Mouse (Mus musculus): ENCODE results near the gene Oosp3. TPM values are rescaled to one million over a fixed set of nuclear protein-coding genes. Genes with fewer than 3 reads are reported as not detected.

The Oosp3 gene
- polyA plus RNA-seq (2012; rRNA removed), result not detected in 2 replicates

DNA sequence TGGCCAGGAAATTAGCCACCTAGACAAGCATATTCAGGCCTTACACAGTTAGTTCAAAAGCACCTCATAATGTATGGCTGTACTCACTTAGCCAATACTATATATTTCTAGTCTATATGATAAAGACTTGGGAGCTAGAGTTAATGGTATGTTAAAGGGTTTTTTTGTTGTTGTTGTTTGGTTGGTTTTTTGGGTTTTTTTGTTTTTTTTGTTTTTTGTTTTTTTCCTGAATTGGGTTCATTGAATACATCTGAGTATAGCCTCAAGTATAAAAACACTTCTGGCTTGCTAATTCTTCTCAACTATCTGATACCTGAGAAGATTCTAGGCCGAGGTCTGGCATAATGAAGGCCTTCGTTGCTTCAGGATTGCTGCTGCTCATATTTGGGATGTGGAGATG is at the start of gene Oosp3:
Oosp3 (plus strand) TSS at position 301 of the 400 bp plus-strand sequence.

GRCm38 (mm10) chr19:11660459-11660858 is 36.4 kb upstream of the Oosp3 start, which contains the start of gene Oosp2:
Gene Oosp2, minus strand, starts transcription at chr19:11660559.

DNA sequence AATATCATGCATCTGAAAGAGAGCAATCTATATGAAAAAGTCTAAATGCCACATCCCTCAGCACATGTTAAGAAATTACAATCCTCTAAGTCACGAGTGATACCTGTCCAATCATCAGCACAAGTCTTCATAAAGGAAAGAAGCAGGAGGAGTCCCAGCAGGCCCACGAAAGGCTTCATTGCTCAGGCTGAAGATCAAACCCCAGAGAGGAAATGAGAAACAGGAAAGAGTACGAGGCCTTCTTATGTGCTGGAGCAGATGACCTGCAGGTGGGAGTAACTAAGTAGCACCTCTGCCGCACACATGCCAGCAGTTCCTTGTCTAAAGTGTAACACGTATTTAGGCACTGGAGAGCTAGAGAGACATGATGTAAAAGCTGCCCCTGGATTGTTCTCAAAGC is 6.0 kb upstream of the Oosp3 start, which contains the start of gene Oosp1:
Oosp1 (minus strand) TSS at position 312 of the 400 bp plus-strand sequence.

GRCm38 (mm10) chr19:11747298-11747697 is 50.4 kb downstream of the Oosp3 start, which contains the start of gene Gif:
Gene Gif, plus strand, starts transcription at chr19:11747554.

Other genes with a start within 250 kb of the Oosp3 start
- gene Ms4a6c, start 227.7 kb upstream of the Oosp3 start, polyA plus RNA-seq (2012; rRNA removed), result 0.50 and 0.77 TPM in 2 replicates
- gene Gm8369, start 211.1 kb upstream of the Oosp3 start, polyA plus RNA-seq (2012; rRNA removed), result 0.10 TPM in 1 of 2 replicates, not detected in the other
- gene Ms4a6b, start 180.5 kb upstream of the Oosp3 start, polyA plus RNA-seq (2012; rRNA removed), result 0.23 and 0.65 TPM in 2 replicates
- 7.7 and 10.7 TPM in 2 replicates for gene Ms4a4d, start 160.3 kb upstream of the Oosp3 start, polyA plus RNA-seq (2012; rRNA removed)
- 0.17 and 0.59 TPM in 2 replicates for gene Ms4a6d, start 92.2 kb upstream of the Oosp3 start, polyA plus RNA-seq (2012; rRNA removed)
- 0.06 TPM in 1 of 2 replicates, not detected in the other for gene Ms4a2, start 73.3 kb upstream of the Oosp3 start, polyA plus RNA-seq (2012; rRNA removed)
- gene Ms4a3, start 56.2 kb upstream of the Oosp3 start, polyA plus RNA-seq (2012; rRNA removed), result not detected in 2 replicates
- gene Oosp2, start 36.5 kb upstream of the Oosp3 start, polyA plus RNA-seq (2012; rRNA removed), result not detected in 2 replicates
- gene Oosp1, start 5.9 kb upstream of the Oosp3 start, polyA plus RNA-seq (2012; rRNA removed), result not detected in 2 replicates
- gene Gif, start 50.5 kb downstream of the Oosp3 start, polyA plus RNA-seq (2012; rRNA removed), result 631 and 840 TPM in 2 replicates
- gene Mrpl16, start 73.3 kb downstream of the Oosp3 start, polyA plus RNA-seq (2012; rRNA removed), result 3.0 and 4.0 TPM in 2 replicates
- 7.2 and 10.5 TPM in 2 replicates for gene Stx3, start 122.3 kb downstream of the Oosp3 start, polyA plus RNA-seq (2012; rRNA removed)
- gene Olfr1417, start 142.2 kb downstream of the Oosp3 start, polyA plus RNA-seq (2012; rRNA removed), result not detected in 2 replicates
- gene Olfr1418, start 164.0 kb downstream of the Oosp3 start, polyA plus RNA-seq (2012; rRNA removed), result not detected in 2 replicates
- gene Olfr1419, start 178.1 kb downstream of the Oosp3 start, polyA plus RNA-seq (2012; rRNA removed), result not detected in 2 replicates
- gene Olfr1420, start 189.5 kb downstream of the Oosp3 start, polyA plus RNA-seq (2012; rRNA removed), result not detected in 2 replicates
- 3.5 and 5.7 TPM in 2 replicates for gene Patl1, start 215.3 kb downstream of the Oosp3 start, polyA plus RNA-seq (2012; rRNA removed)